Mouse (Mus musculus) central nervous system, embryonic 18 days (tissue): ENCODE measurements around the gene Cacna1h. TPM values are rescaled to one million over a fixed set of nuclear protein-coding genes. Genes with fewer than 3 reads are reported as not detected.

Experiments
- polyA plus RNA-seq: library from polyadenylated mRNA; depleted of rRNA; stranded (reverse); fragments of >200 nt; gene quantifications from 2 replicates; pipeline ENCODE4 v1.2.3, GENCODE M21; 2012; rRNA removed

Gene Cacna1h
- polyA plus RNA-seq = 87.9 and 99.5 TPM in 2 replicates

DNA sequence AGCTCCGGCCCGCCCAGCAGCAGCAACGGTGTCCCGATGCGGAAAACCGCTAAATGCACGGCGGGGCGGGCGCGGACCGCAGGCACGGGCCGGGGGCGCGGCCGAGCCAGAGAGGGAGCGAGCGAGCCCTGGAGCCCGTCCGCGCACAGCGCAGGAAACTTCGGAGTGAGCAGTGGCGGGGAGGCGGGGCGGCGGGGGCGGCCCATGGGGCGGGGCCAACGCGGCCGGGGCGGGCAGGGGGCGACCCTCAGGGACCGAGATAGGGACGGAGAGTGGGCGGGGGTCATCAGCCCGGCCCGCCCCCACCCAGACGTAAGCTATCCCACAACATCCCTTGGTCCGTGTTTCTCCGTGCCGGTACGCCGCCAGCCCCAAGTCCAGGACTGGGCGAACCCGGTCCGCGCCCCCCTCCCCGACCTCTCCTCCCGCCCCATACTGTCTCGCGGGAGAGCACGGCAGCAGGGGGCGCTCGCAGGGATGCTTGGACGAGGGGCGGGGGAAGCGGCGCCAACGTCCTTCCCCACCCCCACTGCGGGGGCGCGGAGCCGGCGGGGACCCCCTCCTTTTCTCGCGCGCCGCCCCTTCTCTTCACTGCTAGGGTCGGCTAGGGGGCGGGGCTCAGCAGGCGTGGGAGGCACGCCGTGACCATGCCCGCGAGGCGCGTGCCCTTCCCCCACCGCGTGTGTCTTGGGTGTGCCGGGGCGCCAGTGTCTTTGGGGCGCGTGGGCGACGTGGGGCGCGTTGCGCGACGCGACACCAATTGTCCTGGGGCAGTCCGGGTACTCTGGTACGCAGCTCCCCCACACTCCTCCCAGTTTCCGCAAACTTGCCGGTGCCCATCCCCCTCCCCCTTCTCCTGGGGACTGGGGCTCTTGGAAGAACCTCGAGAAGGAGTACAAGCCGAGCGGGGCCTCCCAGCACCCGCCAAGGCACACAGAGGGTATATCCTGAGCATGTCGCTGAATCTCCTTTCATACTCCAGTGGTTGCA lies at the start of gene Cacna1h:
Gene Cacna1h, minus strand, starts transcription at position 167 of the 990 bp plus-strand sequence.

GRCm38 (mm10) chr17:25454272-25454671 lies 20.7 kb upstream of the Cacna1h start, which contains the start of gene Tekt4:
Gene Tekt4, plus strand, starts transcription at chr17:25454615.

GRCm38 (mm10) chr17:25368973-25369372 lies 64.6 kb downstream of the Cacna1h start, which contains the start of gene Tpsg1:
Gene Tpsg1, plus strand, starts transcription at chr17:25369273.

GRCm38 (mm10) chr17:25366005-25366404 lies 67.6 kb downstream of the Cacna1h start, which contains the start of gene Tpsb2:
Gene Tpsb2, plus strand, starts transcription at chr17:25366305.

GRCm38 (mm10) chr17:25345462-25345861 lies 88.1 kb downstream of the Cacna1h start, which contains the start of gene Tpsab1:
Gene Tpsab1, minus strand, starts transcription at chr17:25345562.

Other genes starting within 250 kb of the Cacna1h start
- gene BC003965, start 249.2 kb downstream of the Cacna1h start, polyA plus RNA-seq = 24.3 and 25.5 TPM in 2 replicates
- gene Unkl, start 245.4 kb downstream of the Cacna1h start, polyA plus RNA-seq = 25.4 and 27.6 TPM in 2 replicates
- gene Gnptg, start 193.7 kb downstream of the Cacna1h start, polyA plus RNA-seq = 103 TPM in 2 replicates
- gene Tsr3, start 193.6 kb downstream of the Cacna1h start, polyA plus RNA-seq = 43.7 and 45.7 TPM in 2 replicates
- 44.7 and 46.0 TPM in 2 replicates for gene Baiap3, start 177.4 kb downstream of the Cacna1h start, polyA plus RNA-seq
- 481 TPM in 2 replicates for gene Ube2i, start 159.2 kb downstream of the Cacna1h start, polyA plus RNA-seq
- gene Prss34, start 135.4 kb downstream of the Cacna1h start, polyA plus RNA-seq = 0.04 TPM in 1 of 2 replicates, not detected in the other
- gene Prss28, start 125.1 kb downstream of the Cacna1h start, polyA plus RNA-seq = not detected in 2 replicates
- not detected in 2 replicates for gene Prss29, start 115.1 kb downstream of the Cacna1h start, polyA plus RNA-seq
- 0.08 TPM in 1 of 2 replicates, not detected in the other for gene Tpsab1, start 88.2 kb downstream of the Cacna1h start, polyA plus RNA-seq
- 0.76 and 2.8 TPM in 2 replicates for gene Tpsb2, start 67.5 kb downstream of the Cacna1h start, polyA plus RNA-seq
- gene Tpsg1, start 64.5 kb downstream of the Cacna1h start, polyA plus RNA-seq = 0.10 and 0.11 TPM in 2 replicates
- gene Tekt4, start 20.8 kb upstream of the Cacna1h start, polyA plus RNA-seq = 1.6 and 1.9 TPM in 2 replicates
- 0.82 and 0.89 TPM in 2 replicates for gene Sstr5, start 63.5 kb upstream of the Cacna1h start, polyA plus RNA-seq
- 16.0 and 21.7 TPM in 2 replicates for gene Sox8, start 136.9 kb upstream of the Cacna1h start, polyA plus RNA-seq
- gene Lmf1, start 145.3 kb upstream of the Cacna1h start, polyA plus RNA-seq = 9.8 and 11.4 TPM in 2 replicates